Mouse (Mus musculus): ENCODE measurements around the gene Pnliprp1. TPM values are rescaled to one million over a fixed set of nuclear protein-coding genes. Genes with fewer than 3 reads are reported as not detected.

Gene Pnliprp1
- total RNA-seq (2022): not detected

GRCm38 (mm10) chr19:58728445-58729031 lies at the start of gene Pnliprp1:
TSS of gene Pnliprp1 (plus strand) at chr19:58728887.
- DNase-seq (ENCODE audit: low spot score in 2 of 2): no peak

GRCm38 (mm10) chr19:58688933-58689332 lies 39.8 kb upstream of the Pnliprp1 start:
- no peak for DNase-seq (ENCODE audit: low spot score in 2 of 2)

- no peak for DNase-seq (ENCODE audit: low spot score in 2 of 2)
Measured at GRCm38 (mm10) chr19:58695314-58695713, 33.4 kb upstream of the Pnliprp1 start.

- no peak for DNase-seq (ENCODE audit: low spot score in 2 of 2)
Measured at GRCm38 (mm10) chr19:58696235-58696634, 32.5 kb upstream of the Pnliprp1 start.

GRCm38 (mm10) chr19:58704556-58704955 lies 24.1 kb upstream of the Pnliprp1 start:
- DNase-seq (ENCODE audit: low spot score in 2 of 2): no peak

GRCm38 (mm10) chr19:58708611-58709010 lies 20.1 kb upstream of the Pnliprp1 start:
- no peak for DNase-seq (ENCODE audit: low spot score in 2 of 2)

GRCm38 (mm10) chr19:58717925-58718324 lies 10.8 kb upstream of the Pnliprp1 start:
- no peak for DNase-seq (ENCODE audit: low spot score in 2 of 2)

- no peak for DNase-seq (ENCODE audit: low spot score in 2 of 2)
Measured at GRCm38 (mm10) chr19:58720439-58720838, 8.2 kb upstream of the Pnliprp1 start.

GRCm38 (mm10) chr19:58726551-58726950 lies 2.1 kb upstream of the Pnliprp1 start:
- DNase-seq (ENCODE audit: low spot score in 2 of 2): no peak

GRCm38 (mm10) chr19:58727756-58728155 lies 931 bp upstream of the Pnliprp1 start:
- DNase-seq (ENCODE audit: low spot score in 2 of 2): no peak

GRCm38 (mm10) chr19:58733216-58733615 lies 4.5 kb downstream of the Pnliprp1 start:
- no peak for DNase-seq (ENCODE audit: low spot score in 2 of 2)

GRCm38 (mm10) chr19:58738111-58738510 lies 9.4 kb downstream of the Pnliprp1 start:
- no peak for DNase-seq (ENCODE audit: low spot score in 2 of 2)

GRCm38 (mm10) chr19:58741036-58741435 lies 12.3 kb downstream of the Pnliprp1 start:
- DNase-seq (ENCODE audit: low spot score in 2 of 2): no peak

- no peak for DNase-seq (ENCODE audit: low spot score in 2 of 2)
Measured at GRCm38 (mm10) chr19:58742711-58743110, 14.0 kb downstream of the Pnliprp1 start.

- no peak for DNase-seq (ENCODE audit: low spot score in 2 of 2)
Measured at GRCm38 (mm10) chr19:58743736-58744135, 15.0 kb downstream of the Pnliprp1 start.

- DNase-seq (ENCODE audit: low spot score in 2 of 2): no peak
Measured at GRCm38 (mm10) chr19:58747498-58748000, 18.9 kb downstream of the Pnliprp1 start.

GRCm38 (mm10) chr19:58750822-58751221 lies 22.1 kb downstream of the Pnliprp1 start:
- no peak for DNase-seq (ENCODE audit: low spot score in 2 of 2)

GRCm38 (mm10) chr19:58751504-58751903 lies 22.8 kb downstream of the Pnliprp1 start:
- no peak for DNase-seq (ENCODE audit: low spot score in 2 of 2)

- no peak for DNase-seq (ENCODE audit: low spot score in 2 of 2)
Measured at GRCm38 (mm10) chr19:58758871-58759270, 30.2 kb downstream of the Pnliprp1 start.

GRCm38 (mm10) chr19:58759423-58759822 lies 30.7 kb downstream of the Pnliprp1 start, which contains the start of gene Pnliprp2:
TSS of gene Pnliprp2 (plus strand) at chr19:58759719.
- DNase-seq (ENCODE audit: low spot score in 2 of 2): no peak

- no peak for DNase-seq (ENCODE audit: low spot score in 2 of 2)
Measured at GRCm38 (mm10) chr19:58762316-58762715, 33.6 kb downstream of the Pnliprp1 start.

- peak; percentile 49 to 66 for DNase-seq (ENCODE audit: low spot score in 2 of 2)
Measured at GRCm38 (mm10) chr19:58762848-58763541, 34.3 kb downstream of the Pnliprp1 start.

GRCm38 (mm10) chr19:58767329-58767728 lies 38.6 kb downstream of the Pnliprp1 start:
- no peak for DNase-seq (ENCODE audit: low spot score in 2 of 2)

Data from layer of hippocampus, adult 8-10 months (tissue).